Mouse (Mus musculus) cerebellum, adult (tissue): ENCODE results near the gene Zfp454.
A peak's percentile ranks its signal among the peaks of the same experiment; 100 is the strongest.

Experiments used
- ATAC-seq: cut with Nextera tagmentation; 2 replicates; pipeline ENCODE4 v1.9.2; 2017; ENCODE audit warnings: mild to moderate bottlenecking, moderate library complexity, mixed read lengths; ENCODE audit not compliant: insufficient number of reproducible peaks, low FRiP score, low TSS enrichment

Zfp454 gene

GRCm38 (mm10) chr11:50845951-50846350 is 41.5 kb downstream of the Zfp454 start:
- no peak for ATAC-seq

- ATAC-seq, result peak; percentile 98
These were observed 46.3 kb downstream of the Zfp454 start, which contains the start of gene Zfp879 for GRCm38 (mm10) chr11:50841023-50841735. Gene Zfp879, minus strand, starts transcription at chr11:50841552.

GRCm38 (mm10) chr11:50835727-50836126 is 51.7 kb downstream of the Zfp454 start:
- ATAC-seq, result no peak

GRCm38 (mm10) chr11:50827010-50827953 is 60.2 kb downstream of the Zfp454 start, which contains the start of gene Zfp354c:
Gene Zfp354c, minus strand, starts transcription at chr11:50827724.
- ATAC-seq, result peak; percentile 98

GRCm38 (mm10) chr11:50826214-50826613 is 61.2 kb downstream of the Zfp454 start:
- no peak for ATAC-seq
